Mouse (Mus musculus) midbrain, postnatal 0 days (tissue): ENCODE data around the gene Clec1a. TPM values are rescaled to one million over a fixed set of nuclear protein-coding genes. Genes with fewer than 3 reads are reported as not detected.

Source experiments
- ATAC-seq: fragments of 200-750 bp; cut with Nextera tagmentation; 2 replicates; pipeline ENCODE4 v1.8.0; 2017; ENCODE audit warnings: moderate number of reproducible peaks, mild to moderate bottlenecking, moderate TSS enrichment, moderate library complexity; ENCODE audit not compliant: low FRiP score
- DNase-seq: peaks from one replicate; pipeline ENCODE4 v3.0.0-alpha.2; 2015; ENCODE audit warnings: low spot score
- H3K27ac ChIP-seq: fragments of 300-500 bp; sonication (generic); 2 replicates; pipeline ENCODE4 v1.5.1; 2014; ENCODE audit warnings: low read depth, mild to moderate bottlenecking, low read length, mixed read lengths
- H3K27me3 ChIP-seq: fragments of 300-500 bp; sonication (generic); 2 replicates; pipeline ENCODE4 v1.6.1; 2014; ENCODE audit warnings: low read length, control low read depth, mixed read lengths; ENCODE audit not compliant: insufficient read depth
- H3K36me3 ChIP-seq: fragments of 300-500 bp; sonication (generic); 2 replicates; pipeline ENCODE4 v1.6.1; 2014; ENCODE audit warnings: low read length, control low read depth, mixed read lengths; ENCODE audit not compliant: insufficient read depth
- H3K4me1 ChIP-seq: fragments of 300-500 bp; sonication (generic); 2 replicates; pipeline ENCODE4 v1.6.1; 2014; ENCODE audit warnings: mild to moderate bottlenecking, control low read depth, antibody characterized with exemption, low read length, mixed read lengths; ENCODE audit not compliant: insufficient read depth
- H3K4me2 ChIP-seq: fragments of 300-500 bp; sonication (generic); 2 replicates; pipeline ENCODE4 v1.6.1; 2014; ENCODE audit warnings: low read depth, mild to moderate bottlenecking, low read length, mixed read lengths; ENCODE audit not compliant: poor library complexity, severe bottlenecking
- H3K4me3 ChIP-seq: fragments of 300-500 bp; sonication (generic); 2 replicates; pipeline ENCODE4 v1.5.1; 2014; ENCODE audit warnings: low read depth, mild to moderate bottlenecking, low read length, moderate library complexity
- H3K9ac ChIP-seq: fragments of 300-500 bp; sonication (generic); replicated peaks from 2 replicates; pipeline ENCODE4 v1.6.1; 2014; ENCODE audit warnings: mild to moderate bottlenecking, low read length, moderate library complexity, mixed read lengths; ENCODE audit not compliant: poor library complexity, severe bottlenecking
- H3K9me3 ChIP-seq: fragments of 300-500 bp; sonication (generic); 2 replicates; pipeline ENCODE4 v1.6.1; 2016; ENCODE audit warnings: low read length, control low read depth
- CTCF ChIP-seq: IDR thresholded peaks from 2 replicates; pipeline ENCODE4 v1.5.1; 2016; ENCODE audit warnings: antibody characterized with exemption, mild to moderate bottlenecking
- WGBS: fragments of 180-500 bp; shearing (Covaris S2); extraction: QIAGEN DNeasy Blood & Tissue Kit; methylation state at CpG from one replicate; pipeline ENCODE4 v1.1.7; 2014; 5-methylcytosine and 5-hydroxymethylcytosine counted together
- polyA plus RNA-seq: library from polyadenylated mRNA; unstranded; fragments of >200 nt; fragmentation: Nextera tagmentation; extraction: Ambion mirVana; gene quantifications from 2 replicates; pipeline ENCODE4 v1.2.1, GENCODE M21; 2015
- total RNA-seq: library from RNA; depleted of rRNA; stranded (reverse); fragments of >200 nt; gene quantifications from 2 replicates; pipeline ENCODE4 v1.2.3, GENCODE M21; 2014

Clec1a gene
- total and polyA plus RNA-seq, 2 experiments from 2014 or later, result 2.6 to 5.6 TPM

GRCm38 (mm10) chr6:129402404-129402803 lies 49.4 kb downstream of the Clec1a start:
- 95% methylated on average over 2 of the region's 2 CpGs for WGBS
- H3K9me3 ChIP-seq, result no peaks in the 10 kb centered on the region
- H3K4me3 ChIP-seq, result no peak overlapping the region
- no peak for ATAC-seq
- no peaks in the 10 kb centered on the region for H3K36me3 ChIP-seq
- H3K27ac ChIP-seq, result no peak overlapping the region
- no peak overlapping the region for H3K4me2 ChIP-seq
- TF ChIP-seq CTCF, result no peak
- no peak overlapping the region for H3K9ac ChIP-seq
- H3K27me3 ChIP-seq, result no peaks in the 10 kb centered on the region
- H3K4me1 ChIP-seq, result no peaks in the 10 kb centered on the region
- no peak for DNase-seq

GRCm38 (mm10) chr6:129399945-129400344 lies 51.9 kb downstream of the Clec1a start:
- Histone ChIP-seq H3K36me3 (no peaks in the 10 kb centered on the region), H3K4me2 (no peak overlapping the region), H3K9me3 (no peaks in the 10 kb centered on the region), H3K4me1 (no peaks in the 10 kb centered on the region), H3K27ac (no peak overlapping the region), H3K4me3 (no peak overlapping the region), H3K9ac (no peak overlapping the region), H3K27me3 (no peaks in the 10 kb centered on the region)
- ATAC-seq, result no peak
- no peak for DNase-seq
- TF ChIP-seq CTCF, result no peak
- WGBS, result 52% methylated on average over 6 of the region's 6 CpGs

GRCm38 (mm10) chr6:129396997-129397396 lies 54.8 kb downstream of the Clec1a start, which contains the start of gene Clec1b:
TSS of gene Clec1b (plus strand) at chr6:129397297.
- Histone ChIP-seq H3K9me3 (no peaks in the 10 kb centered on the region), H3K4me3 (no peak within 1 kb of the TSS), H3K9ac (no peak within 1 kb of the TSS), H3K4me2 (no peak within 1 kb of the TSS), H3K36me3 (no peaks in the 10 kb centered on the region), H3K27ac (no peak within 1 kb of the TSS), H3K4me1 (no peaks in the 10 kb centered on the region), H3K27me3 (no peaks in the 10 kb centered on the region)
- TF ChIP-seq CTCF, result no peak
- ATAC-seq (no peak), DNase-seq (no peak)
- 85% methylated on average over 8 of the region's 8 CpGs for WGBS

GRCm38 (mm10) chr6:129393732-129394131 lies 58.1 kb downstream of the Clec1a start:
- no peaks in the 10 kb centered on the region for H3K9me3 ChIP-seq
- no peak for DNase-seq
- no peaks in the 10 kb centered on the region for H3K27me3 ChIP-seq
- H3K9ac ChIP-seq, result no peak overlapping the region
- H3K4me2 ChIP-seq, result no peak overlapping the region
- no peak overlapping the region for H3K27ac ChIP-seq
- H3K4me3 ChIP-seq, result no peak overlapping the region
- no peaks in the 10 kb centered on the region for H3K36me3 ChIP-seq
- no peak for TF ChIP-seq CTCF
- 79% methylated on average over 6 of the region's 6 CpGs for whole genome bisulfite sequencing
- no peaks in the 10 kb centered on the region for H3K4me1 ChIP-seq
- ATAC-seq, result peak; percentile 66; the same call in 1 of the 2 replicates

DNA sequence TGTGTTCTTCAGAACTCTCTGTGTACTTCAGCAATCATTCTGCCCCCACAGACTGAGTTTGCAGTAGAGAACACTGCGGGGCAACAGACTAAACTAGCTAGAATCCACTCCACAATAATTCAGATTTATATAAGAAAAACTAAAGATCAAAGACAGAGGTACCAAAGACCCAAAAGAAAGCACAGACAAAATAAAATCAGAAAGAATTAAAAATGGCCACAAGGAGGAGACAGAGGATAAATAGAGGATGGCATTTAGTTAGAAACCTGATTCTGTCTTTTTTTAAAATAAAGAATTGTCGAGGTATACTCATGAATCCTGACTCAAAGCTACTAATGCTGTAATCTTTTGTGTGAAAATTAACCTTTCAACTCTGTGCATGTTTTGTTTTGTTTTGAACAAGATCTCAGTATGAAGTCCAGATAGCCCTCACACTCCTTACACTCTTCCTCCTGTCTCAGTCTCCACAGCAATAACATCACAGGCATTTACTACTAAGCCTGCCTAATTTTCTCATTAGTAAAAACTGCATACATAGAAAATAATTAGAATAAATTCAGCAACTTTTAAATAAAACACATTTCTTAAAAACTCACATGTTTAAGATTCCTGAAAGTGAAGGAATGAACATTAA lies 58.6 kb downstream of the Clec1a start:
- no peak overlapping the region for H3K27ac ChIP-seq
- peak; percentile 87 for TF ChIP-seq CTCF
- H3K4me3 ChIP-seq, result no peak overlapping the region
- 23% methylated on average over 2 of the region's 2 CpGs for WGBS
- no peaks in the 10 kb centered on the region for H3K36me3 ChIP-seq
- peak; percentile 41 for DNase-seq
- H3K9ac ChIP-seq, result no peak overlapping the region
- no peak overlapping the region for H3K4me2 ChIP-seq
- H3K9me3 ChIP-seq, result no peaks in the 10 kb centered on the region
- peak; percentile 58; the same call in 1 of the 2 replicates for ATAC-seq
- no peaks in the 10 kb centered on the region for H3K4me1 ChIP-seq
- H3K27me3 ChIP-seq, result no peaks in the 10 kb centered on the region

DNA sequence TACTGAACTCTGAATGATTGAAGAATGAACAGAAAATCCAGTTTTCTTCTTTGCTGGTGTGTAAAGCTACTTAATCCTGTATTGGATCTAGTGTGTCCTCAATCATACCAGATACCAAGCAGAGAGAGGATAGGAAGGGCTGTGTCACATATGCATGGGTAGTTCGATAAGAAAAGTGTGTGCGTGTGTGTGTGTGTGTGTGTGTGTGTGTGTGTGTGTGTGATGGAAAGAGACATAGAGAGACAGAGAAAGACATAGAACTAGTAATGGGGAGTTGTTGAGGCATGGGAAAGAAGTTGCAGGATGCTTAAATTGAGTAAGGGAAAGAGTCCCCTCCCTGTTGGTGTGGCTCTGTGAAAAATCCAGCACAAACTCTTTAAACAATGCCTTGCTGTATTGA lies 66.0 kb downstream of the Clec1a start, which contains the start of gene Clec12b:
Gene Clec12b (minus strand): TSS at position 101 of the 400 bp plus-strand sequence.
- no peak within 1 kb of the TSS for H3K4me2 ChIP-seq
- 71% methylated on average over 2 of the region's 2 CpGs for WGBS
- no peak for DNase-seq
- no peaks in the 10 kb centered on the region for H3K27me3 ChIP-seq
- ATAC-seq, result no peak
- H3K27ac ChIP-seq, result no peak within 1 kb of the TSS
- no peaks in the 10 kb centered on the region for H3K4me1 ChIP-seq
- no peak within 1 kb of the TSS for H3K9ac ChIP-seq
- no peak for TF ChIP-seq CTCF
- no peaks in the 10 kb centered on the region for H3K36me3 ChIP-seq
- H3K9me3 ChIP-seq, result no peaks in the 10 kb centered on the region
- no peak within 1 kb of the TSS for H3K4me3 ChIP-seq
